Mouse (Mus musculus) cerebellum, postnatal 25 days (tissue): Measurements from ENCODE around the gene Maea.

Experiments used
- DNase-seq, 2 experiments: peaks; one replicate each; pipeline ENCODE4 v3.0.0; 2021; ENCODE audit warnings: mixed read lengths in 2 of 2

Gene Maea

DNA sequence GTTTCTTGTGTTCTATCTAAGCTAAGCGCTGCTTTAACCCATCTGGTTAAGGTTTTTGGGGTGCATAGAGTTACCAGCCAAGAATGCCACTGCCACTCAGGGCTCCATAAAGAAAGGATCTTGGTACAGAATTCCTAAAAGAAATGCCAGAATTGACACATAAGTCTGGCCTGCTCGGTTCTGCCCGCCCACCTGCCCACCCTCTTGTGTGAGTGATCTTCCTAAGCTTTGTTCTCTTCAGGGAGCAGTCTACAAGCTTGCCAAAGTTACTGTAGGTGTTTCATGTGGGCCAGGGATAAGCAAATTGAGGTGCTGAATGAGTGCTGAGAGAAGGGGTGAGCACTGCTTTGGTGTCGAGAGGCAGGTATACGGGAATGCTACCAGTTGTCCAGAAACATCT, 28.0 kb downstream of the Maea start:
- no peak for DNase-seq

GRCm38 (mm10) chr5:33368651-33369050, 33.3 kb downstream of the Maea start:
- DNase-seq: peak; percentile 51 to 54

DNA sequence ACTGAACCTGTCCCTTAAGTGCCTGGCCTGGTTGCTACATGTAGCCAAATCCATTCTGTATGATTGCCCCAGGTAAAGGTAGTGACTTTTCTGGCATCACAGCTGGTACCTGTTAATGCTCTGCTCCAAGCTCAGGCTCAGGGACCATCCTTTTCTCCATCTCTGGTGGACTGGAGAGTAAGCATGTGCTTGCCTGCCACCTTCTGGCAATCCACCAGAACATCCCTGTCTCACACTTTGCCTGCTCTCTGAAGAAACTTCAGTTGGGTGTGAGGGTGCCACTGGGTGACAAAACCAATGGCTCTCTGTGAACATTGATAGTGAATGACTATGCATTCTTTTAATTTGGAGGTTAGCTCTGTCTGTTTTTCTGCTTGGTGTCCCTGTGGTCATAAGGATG, 35.8 kb downstream of the Maea start:
- DNase-seq: peak; percentile 36 to 62

DNA sequence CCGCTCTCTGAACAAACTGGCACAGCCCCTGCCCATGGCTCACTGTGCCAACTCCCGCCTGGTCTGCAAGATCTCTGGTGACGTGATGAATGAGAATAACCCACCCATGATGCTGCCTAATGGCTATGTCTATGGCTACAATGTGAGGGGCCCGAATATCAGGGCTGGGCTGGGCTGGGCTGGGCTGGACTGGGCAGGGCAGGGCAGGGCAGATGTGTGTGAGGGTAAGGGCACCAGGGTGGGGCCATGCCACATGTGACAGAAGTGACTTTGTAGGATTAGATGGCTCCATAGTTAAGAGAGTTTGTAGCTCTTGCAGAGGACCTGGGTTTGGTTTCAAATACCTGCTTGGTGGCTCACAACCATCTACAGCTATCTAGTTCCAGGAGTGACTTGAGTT, 36.4 kb downstream of the Maea start:
- no peak for DNase-seq

DNA sequence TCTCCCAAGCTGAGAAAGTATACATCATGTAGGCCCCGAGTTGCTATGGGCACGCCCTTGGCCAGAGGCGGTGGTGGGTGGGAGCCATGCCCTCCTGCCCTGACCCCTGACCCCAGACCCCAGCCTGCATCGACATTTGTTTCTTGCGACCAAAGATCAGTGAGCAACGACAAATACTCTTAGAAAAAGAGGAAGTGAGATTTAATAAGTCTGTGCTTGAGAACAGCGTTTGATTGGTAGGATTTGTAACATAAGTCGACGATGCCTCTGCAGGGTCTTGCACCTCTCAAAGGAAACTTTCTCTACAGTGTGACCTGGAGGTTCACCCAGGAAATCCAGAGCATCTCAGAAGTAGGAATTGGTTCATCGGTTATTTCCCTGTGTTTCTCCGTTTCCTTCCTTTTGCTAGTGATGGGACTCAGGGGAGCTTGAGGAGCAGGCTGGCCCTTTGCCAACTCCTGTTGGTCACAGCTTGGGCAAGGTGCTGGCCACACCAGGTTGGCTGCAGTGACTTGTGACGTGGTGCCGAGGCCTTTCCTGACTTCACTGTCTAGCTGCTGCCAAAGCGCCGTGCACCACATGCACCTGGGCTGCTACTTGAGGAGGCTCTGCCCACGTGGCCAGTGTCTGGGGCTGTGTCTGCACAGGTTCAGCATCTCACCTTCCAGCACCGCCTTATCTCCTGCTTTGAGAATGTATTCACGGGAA, 37.2 kb downstream of the Maea start:
- DNase-seq: peak; percentile 59 to 76

GRCm38 (mm10) chr5:33377176-33377575, 41.9 kb downstream of the Maea start:
- no peak for DNase-seq

DNA sequence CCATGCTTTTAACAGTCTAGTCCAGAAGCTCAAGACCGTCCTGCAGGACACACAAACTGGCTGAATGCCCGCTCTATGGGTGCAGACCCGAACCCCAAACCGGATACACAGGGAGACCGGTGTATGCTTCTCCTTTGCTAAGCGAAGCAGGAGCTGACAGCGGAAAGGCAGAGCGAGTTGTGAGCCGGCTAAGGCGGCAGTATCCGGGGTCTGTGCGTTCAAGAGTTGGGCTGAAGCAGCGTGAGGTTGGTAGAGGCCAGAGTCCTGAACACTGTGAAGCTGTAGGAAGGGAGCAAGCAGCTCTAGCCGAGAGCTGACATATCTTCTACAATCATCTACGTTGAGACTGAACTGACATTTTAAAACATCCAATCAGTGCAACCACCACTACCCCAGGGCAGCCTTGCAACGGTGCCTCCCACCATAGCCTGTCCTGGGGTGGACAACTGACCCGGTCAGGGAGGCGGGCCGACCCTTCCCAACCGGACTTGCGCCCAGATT, 42.5 kb downstream of the Maea start:
- DNase-seq: peak in 1 of 2 experiments; percentile 62

DNA sequence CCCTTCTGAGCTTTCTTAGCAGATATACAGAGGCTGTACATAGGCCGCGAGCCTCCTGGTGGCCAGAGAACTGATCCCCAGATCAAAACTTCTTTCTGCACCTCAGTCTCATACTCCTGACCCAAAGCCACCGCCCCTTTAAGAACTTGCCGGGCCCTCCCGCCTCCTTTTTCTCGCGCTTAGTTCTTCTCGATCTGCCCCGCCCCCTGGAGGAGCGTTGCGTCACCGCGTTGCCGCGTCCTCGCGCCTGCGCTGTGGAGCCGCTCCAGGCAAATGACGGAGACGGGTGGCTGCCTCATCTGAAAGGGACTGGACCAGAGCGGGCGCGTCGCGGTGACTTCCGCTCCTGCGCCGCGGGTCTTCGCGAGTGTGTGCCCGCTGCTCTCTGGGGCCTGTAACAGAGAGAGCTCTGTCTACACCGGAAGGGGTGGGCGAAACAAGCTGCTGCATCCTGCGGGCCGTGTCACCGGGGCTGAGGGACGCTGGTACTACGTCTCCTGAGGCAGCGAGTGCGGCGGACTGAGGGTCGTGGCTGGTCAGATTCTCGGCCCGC, 43.1 kb downstream of the Maea start, which contains the start of gene Uvssa:
Gene Uvssa, plus strand, starts transcription at position 248 of the 553 bp plus-strand sequence.
- peak; percentile 99 to 100 for DNase-seq

DNA sequence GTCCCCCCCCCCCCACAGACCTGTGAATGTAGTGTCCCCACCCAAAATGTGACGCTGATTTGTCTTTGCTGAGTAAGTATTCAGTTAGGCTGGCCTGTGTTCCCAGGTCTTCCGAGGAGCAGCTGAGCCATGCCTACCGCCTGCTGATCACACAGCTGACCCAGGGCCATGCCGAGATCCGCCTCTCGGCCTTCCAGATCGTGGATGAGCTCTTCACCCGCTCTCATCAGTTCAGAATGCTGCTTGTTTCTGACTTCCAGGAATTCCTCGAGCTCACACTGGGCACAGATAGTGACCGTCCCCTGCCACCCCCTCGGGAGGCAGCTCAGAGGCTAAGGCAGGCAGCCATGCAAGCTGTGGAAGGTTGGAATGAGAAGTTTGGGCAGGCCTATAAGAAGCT, 52.2 kb downstream of the Maea start:
- DNase-seq: peak; percentile 47 to 66

GRCm38 (mm10) chr5:33393803-33394202, 58.5 kb downstream of the Maea start:
- DNase-seq: peak; percentile 79 to 85

GRCm38 (mm10) chr5:33395693-33396092, 60.4 kb downstream of the Maea start:
- no peak for DNase-seq

DNA sequence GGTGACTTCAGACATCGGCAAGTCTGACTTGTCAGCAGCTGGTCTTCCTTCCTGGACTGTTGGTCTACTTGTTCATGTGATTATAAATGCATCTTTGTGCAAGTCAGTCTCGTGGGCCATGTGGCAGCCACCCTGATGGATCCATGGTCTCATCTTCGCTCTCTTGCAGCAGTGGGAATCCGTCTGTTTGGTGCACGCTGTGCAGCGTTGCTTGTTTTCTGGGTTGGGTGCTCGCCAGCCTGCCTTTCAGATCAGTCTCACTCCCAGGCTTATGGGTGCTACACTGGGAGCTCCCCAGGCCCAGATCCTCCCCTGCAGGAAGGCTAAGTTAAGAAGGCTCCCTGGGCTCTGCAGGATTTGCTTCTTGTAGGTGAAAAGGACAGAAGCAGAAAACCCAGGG, 61.5 kb downstream of the Maea start:
- DNase-seq: no peak

DNA sequence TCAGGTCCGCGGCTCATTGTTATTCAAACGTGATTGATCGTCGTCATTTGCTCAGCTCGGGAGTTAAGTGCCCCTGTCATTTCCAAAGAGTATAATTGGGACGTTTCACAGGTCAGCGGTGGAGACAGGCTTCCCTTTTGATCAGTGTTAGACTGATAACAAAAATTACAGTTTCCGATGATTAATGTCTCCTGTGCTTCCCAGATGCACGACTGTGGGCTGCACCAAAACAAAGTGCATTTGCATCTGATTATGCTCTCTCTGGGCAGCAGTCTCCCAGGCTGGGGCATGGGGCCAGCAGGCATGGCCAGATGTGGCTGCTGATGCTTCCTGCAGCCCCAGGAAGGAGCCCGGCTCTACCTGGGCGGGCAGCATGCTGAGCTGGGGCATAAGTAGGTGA, 65.5 kb downstream of the Maea start:
- no peak for DNase-seq

- DNase-seq: no peak
Measured at GRCm38 (mm10) chr5:33420313-33420712, 85.0 kb downstream of the Maea start.
